Mouse (Mus musculus) retina, postnatal 7 days (tissue): ENCODE data around the gene Hunk.

Source experiments
- DNase-seq: peaks from one replicate; pipeline ENCODE4 v3.0.0-alpha.2; 2012; ENCODE audit warnings: low read depth, low spot score

The Hunk gene

DNA sequence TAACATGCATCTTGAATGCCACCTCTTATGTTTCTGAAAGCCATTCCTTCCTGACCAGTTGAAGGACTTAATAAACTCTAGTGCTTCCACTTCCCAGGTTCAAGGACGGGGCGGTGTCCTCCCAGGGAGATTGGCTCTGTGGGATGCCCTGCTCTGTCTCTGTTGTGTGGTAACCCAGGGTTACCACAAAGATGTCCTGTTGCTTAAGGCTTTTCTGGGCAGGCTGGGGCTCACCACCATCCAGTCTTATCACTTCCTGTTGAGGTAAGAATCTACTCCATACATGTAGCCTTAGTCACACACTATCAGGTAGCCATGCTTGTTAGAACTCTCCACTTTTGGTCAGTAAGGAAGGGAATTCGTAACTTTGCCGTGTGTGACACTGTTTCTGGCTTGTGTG lies 49.4 kb downstream of the Hunk start:
- no peak for DNase-seq

DNA sequence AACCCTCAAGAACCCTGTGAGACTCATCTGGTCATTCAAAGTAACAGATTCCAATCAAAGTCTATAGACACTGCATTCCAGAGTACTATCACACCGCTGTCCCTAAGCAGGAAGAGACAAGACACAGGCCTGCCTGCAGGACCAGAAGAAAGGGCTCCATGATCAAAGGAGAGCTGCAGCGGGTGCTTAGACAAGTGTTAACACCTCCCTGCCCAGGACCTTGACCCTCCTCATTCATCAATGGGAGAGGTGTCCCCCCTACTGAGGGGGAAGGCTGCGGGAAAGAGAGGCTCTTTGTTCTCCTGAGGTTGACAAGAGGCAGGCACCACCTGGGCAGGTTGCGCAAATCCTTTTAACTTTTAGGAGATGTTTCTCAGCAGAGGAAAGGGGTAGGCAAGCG lies 51.5 kb downstream of the Hunk start:
- DNase-seq = no peak

DNA sequence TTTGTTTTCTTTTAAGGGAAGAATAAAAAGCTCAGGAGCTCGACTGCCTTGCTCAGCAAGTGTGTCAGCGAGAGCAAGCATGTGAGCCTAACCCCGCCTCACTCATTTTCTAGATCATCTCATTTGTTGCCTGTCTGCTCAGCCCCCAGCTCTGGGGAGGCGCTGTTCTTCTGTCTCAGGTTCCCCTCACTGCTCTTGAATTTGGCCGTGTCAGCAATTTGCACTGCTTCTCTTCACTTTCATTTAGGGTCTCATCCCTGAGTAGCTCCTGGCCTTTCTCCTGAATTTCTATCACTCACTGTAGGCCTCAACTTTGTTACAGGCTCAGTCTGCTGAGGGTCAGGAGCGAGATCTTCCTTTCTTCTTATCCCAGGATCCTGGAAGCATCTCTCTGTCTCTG lies 53.7 kb downstream of the Hunk start:
- DNase-seq = no peak

DNA sequence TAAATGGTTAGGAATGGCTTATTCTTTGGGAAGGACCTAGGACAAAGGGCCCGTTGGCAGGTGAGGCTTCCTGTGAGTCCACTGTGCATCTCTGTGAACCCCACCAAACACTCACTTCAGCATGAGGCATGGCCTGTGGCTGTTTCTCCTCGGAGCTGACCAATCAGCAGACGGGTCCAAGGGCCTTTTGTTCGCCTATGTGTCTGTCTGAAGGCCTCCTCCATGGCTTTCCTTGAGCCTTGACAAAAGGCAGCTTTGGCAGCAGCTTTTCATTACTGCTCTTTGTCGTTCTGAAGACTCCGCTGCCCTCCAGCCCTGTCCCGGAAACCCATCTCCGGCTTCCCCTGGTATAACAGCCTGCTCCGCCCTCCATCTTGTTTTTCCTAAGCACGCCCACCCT lies 54.8 kb downstream of the Hunk start:
- no peak for DNase-seq

- DNase-seq = no peak
These were observed 57.2 kb downstream of the Hunk start for GRCm38 (mm10) chr16:90442991-90443390.

DNA sequence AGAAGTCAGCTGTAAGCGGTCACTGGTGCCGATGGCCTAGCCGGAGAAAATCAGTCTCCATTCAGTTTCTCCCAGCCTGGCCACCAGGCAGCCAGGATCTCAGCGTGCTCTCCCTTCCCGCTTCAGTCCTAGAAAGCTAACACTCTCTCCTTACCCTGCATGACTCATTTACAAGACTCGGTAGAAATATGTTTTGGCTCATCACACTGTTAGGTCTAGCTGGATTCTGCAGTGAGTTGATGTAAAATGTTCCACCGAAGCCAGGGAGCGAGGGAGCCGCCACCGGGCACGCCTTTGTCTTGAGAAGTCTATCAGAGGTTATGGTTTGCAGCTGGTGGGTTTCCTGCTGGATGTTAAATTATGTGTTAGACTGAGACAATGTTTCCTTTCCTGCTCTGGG lies 67.4 kb downstream of the Hunk start:
- DNase-seq = no peak

GRCm38 (mm10) chr16:90456495-90457125 lies 70.8 kb downstream of the Hunk start:
- DNase-seq = no peak

DNA sequence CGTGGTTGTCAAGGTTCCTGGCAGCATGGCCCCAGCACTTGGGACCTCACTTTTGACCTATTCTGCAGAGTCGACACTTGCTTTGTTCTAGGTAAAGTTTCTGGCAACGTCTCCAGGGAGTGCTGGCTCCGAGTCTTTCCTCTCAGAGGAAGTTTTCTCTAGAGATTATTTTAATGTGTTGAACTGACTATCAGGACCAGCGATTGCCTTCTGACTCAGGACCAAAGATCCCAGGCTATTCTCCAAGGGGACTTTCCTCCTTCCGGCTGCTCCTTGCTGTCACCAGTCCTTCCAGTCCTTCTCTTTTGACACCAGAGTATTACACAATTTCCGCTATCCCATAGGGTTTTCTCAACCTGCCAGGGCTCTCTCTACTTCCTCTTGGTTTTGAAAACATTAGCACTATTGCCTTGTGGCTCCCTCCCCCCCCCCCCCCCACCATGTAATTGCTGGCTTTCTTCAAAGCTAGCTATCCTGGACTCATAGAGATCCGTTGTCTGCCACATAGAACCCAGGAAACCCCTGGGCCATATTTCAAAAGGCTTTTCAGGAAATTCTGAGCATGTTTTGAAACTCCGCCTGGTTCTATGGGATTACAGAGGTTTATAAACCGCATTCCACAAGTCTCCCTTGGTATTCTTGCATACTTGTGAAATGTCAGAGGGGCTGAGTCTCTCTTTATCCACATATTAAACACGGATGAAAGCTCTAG lies 73.2 kb downstream of the Hunk start:
- DNase-seq = no peak

- DNase-seq = no peak
These were observed 75.6 kb downstream of the Hunk start for GRCm38 (mm10) chr16:90461304-90461905.

GRCm38 (mm10) chr16:90462728-90463275 lies 77.0 kb downstream of the Hunk start:
- no peak for DNase-seq

GRCm38 (mm10) chr16:90465154-90465553 lies 79.3 kb downstream of the Hunk start:
- no peak for DNase-seq

DNA sequence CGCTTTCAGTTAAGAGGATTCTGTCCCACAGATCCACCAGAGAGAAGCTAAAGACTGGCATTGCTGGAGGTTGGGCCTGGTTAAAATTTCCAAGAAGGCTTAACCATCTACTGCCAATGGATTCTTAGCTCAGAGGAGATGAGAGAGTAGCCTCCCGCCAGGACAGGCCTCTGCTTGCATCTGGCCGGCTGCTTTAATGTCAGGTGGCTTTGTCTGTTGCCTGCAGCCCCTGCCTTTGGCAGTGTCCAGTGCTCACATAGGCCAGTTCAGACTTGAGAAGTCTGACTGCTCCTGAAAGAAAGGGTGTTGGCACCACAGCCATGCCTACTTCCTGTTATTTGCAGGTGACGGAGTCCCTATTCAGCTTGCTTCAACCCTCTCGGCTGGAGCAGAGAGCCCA lies 82.5 kb downstream of the Hunk start:
- no peak for DNase-seq

- no peak for DNase-seq
These were observed 90.0 kb downstream of the Hunk start for GRCm38 (mm10) chr16:90475701-90476229.

DNA sequence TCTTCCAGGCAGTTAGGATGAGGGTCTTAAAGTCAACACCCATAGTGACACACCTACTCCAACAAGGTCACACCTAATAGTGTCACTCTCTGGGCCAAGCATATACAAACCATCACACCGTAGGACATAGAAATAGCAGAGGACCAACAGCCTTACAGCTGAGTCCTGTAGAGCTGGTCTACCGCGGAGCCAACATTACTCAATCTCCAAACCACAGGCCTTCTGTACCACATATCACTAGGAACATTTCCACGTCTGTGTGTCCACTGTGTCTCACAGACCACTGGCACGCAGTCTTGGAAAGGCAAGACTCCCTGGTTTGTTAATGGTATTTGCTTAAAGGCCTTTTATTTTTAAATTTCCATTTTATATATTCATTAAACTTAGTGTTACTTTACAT lies 95.8 kb downstream of the Hunk start:
- DNase-seq = no peak

DNA sequence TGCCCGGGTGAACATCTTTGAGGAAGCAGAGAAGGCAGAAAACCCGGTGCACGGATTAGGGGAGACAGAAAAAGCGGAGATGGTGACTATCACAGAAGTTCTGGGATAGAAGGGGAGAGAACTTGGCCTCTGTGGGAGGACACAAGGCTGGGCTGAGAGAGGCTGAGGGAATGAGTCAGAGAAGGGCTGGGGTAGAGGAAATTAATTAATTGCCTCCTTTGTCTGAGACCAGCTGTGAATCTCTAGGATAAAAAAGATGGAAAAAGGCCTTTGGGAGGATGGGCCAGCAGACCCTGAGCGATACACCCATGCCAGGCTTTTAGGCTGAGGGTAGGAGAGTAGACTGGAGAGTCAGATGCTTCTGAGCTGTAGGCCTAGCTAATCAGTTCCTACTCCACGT lies 97.5 kb downstream of the Hunk start:
- DNase-seq = no peak

DNA sequence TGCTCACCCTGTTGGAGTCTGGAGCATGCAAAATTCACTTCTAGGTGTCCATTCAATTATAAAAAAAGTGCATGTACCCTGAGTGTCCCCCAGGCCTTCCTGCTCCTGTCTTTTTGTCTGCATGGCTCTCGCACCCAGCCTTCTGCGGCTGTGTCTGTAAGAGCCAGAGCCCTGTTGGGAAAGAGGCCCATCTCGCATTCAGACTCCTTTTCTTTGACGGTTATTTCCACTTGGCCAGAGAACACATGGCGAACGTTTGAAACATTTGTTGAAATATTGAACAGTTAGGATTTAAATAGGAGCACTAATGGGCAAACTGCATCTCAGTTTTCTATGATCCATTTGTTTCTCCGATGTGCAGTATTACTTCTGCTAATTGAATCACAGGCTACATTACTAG lies 99.3 kb downstream of the Hunk start:
- no peak for DNase-seq

DNA sequence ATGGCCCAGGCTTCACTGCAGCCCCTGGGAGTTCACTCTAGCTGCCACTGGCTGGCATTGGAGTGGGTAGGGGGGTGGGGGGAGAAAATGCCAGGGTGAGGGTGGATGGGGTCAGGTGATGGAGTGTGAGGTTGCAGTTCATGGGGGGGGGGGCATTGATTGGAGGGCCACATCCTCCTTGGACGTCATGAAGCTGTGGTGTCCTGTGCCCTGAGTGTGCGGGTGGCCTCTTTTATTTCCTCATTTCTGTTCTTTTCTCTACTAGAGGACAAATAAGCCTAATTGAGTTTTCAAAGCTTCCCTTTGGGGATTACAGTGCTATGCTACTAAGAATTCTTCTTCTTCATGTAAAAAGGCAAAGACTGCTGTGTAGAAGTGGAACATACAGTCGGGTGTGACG lies 99.8 kb downstream of the Hunk start:
- DNase-seq = no peak

DNA sequence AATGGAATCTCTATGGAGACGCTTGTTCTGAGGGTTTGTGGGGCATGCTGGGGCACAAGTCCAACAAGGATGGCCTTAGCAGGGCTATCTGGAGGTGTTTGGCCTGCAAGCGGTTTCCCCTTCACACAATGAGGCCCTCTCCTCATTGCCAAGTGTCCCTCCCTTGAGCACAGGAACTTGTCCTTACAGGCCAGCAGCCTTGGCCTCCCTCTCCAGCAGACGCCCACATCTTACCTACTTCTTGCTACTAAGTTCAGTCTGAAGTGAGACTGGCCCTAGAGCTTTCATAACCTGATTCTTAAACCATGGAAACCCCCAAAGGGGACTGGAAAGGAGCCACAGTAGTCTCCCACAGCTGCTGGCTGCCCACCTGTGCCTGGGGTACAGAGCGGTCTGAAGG lies 104.3 kb downstream of the Hunk start:
- DNase-seq = no peak

DNA sequence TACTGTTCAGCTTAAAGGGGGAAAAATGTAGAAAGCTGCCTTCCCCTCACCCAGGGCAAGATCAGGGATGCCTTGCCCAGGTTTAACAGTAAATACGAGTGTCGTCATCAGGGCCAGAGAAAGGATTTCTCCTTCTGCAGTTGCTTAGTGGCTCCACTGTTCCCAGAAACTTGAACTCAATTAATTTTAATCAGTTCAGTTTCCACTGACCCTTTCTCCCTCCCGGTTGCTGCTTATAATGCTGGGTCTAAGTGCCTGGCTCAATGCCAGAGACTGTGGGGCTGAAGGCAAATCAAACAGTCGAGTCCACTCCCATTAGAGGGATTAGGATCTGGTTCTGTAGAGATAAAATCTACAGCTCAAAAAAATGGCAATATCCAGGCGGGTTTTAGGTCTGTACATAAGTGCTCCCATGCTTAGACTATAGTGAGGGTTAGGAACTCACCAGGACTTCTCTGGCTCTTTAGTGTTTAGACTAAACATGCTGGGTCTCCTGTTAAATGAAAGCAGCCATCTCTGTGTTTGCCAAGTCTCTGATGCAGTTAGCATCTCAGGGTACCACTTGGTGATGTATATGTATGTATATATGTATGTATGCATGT lies 106.2 kb downstream of the Hunk start:
- peak; percentile 38 for DNase-seq

DNA sequence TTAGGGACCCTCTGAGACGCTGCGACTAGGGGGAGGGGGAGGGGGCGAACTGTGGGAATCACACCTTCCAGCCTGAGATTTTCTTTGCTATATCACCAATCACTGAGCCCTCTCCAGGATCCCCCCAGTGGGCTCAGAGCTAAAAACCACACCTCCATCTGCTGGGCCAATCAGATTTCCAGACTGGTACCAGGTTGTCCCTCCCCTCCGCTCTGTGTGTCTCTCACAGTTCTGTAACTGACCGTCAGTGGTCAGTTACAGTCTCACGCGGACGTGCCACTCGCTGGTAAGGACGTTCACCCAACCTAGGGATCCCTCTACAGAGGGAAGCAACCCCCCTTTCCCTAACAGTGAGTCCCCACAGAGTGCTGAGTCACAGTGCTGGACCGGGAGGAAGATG lies 111.1 kb downstream of the Hunk start:
- DNase-seq = no peak

GRCm38 (mm10) chr16:90497749-90498464 lies 112.1 kb downstream of the Hunk start:
- DNase-seq = no peak

GRCm38 (mm10) chr16:90500809-90501208 lies 115.0 kb downstream of the Hunk start:
- no peak for DNase-seq
